Mouse (Mus musculus): ENCODE measurements around the gene Faim2.

- TF ChIP-seq MAFK (IDR thresholded peaks at IDR 0.05; ENCODE audit: insufficient read depth, low read depth, low read length) (no peak), HCFC1 (IDR thresholded peaks at IDR 0.05; ENCODE audit: borderline replicate concordance, insufficient read depth, low read length) (no peak), CHD2 (IDR thresholded peaks at IDR 0.05; ENCODE audit: low read depth, low read length) (no peak), ZC3H11A (IDR thresholded peaks at IDR 0.05; ENCODE audit: borderline replicate concordance, low read depth, low read length) (no peak), ZNF384 (IDR thresholded peaks at IDR 0.05; ENCODE audit: low read depth, low read length) (no peak)
Measured at GRCm38 (mm10) chr15:99473801-99474575, 54.0 kb downstream of the Faim2 start.
